Mouse (Mus musculus): ENCODE data around the gene Ldlrap1. TPM values are rescaled to one million over a fixed set of nuclear protein-coding genes. Genes with fewer than 3 reads are reported as not detected.

Gene Ldlrap1
- total and polyA plus RNA-seq, 3 experiments, result 1.4 to 3.7 (median 2.2) TPM

DNA sequence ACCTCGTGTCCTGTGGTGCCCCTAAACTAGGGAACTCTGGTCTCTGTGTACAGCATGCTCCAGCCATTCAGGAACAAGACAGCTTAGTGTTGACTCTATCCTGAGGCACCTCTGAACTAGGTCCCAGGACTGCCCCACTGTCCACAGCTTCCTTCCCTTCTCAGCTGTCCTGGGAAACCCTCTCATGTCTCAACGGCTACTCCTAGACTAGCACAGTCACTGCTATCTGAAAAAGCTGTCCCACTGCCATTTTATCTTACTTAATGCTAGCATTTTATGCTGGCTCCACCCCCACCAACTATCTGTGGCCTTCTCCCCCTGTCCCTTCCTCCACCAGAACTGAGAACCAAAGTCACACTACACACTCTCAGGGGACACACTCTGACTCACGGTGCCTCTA, 3.5 kb downstream of the Ldlrap1 start:
- no peak for TF ChIP-seq NRF1 (IDR thresholded peaks at IDR 0.05; ENCODE audit: low read depth, low read length)
- no peak for TF ChIP-seq JUND (conservative IDR thresholded peaks at IDR 0.05; ENCODE audit: low read depth, low read length)
- no peak for TF ChIP-seq JUN (IDR thresholded peaks at IDR 0.05; ENCODE audit: insufficient read depth, low read depth, low read length)
- TF ChIP-seq MAZ (IDR thresholded peaks at IDR 0.05; ENCODE audit: low read depth, low read length), result no peak
- no peak overlapping the region for H3K4me3 ChIP-seq (replicated peaks in 1 of 3; ENCODE audit: low read depth in 2 of 3, low read length in 2 of 3, poor library complexity in 1 of 3)

DNA sequence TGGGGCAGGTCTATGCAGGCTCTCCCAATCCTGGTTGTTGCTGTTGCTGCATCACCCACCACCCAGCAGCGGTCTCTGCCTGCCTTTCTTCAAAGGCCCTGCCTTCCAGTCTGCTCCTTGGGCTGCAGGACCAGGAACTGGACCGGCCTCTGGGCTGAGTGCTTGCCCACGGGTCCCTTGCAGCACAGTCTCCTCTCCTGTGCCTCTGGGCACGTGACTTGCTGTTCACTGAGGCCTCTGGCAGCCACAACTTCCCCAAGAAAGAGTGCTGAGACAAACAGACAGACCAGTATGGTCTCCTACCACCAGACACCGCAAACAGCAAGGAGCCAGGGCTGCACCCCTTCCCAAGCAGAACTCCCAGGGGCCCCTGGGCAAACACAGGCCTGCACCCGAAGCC, 5.5 kb downstream of the Ldlrap1 start:
- Histone ChIP-seq H3K4me3 (replicated peaks in 1 of 3; ENCODE audit: low read depth in 2 of 3, low read length in 2 of 3, poor library complexity in 1 of 3) (no peak overlapping the region), H3K27me3 (replicated peaks) (peaks cover 16% of the 10 kb centered on the region), H3K9me3 (replicated peaks; ENCODE audit: low read length) (no peaks in the 10 kb centered on the region), H3K36me3 (replicated peaks in 1 of 2; ENCODE audit: control insufficient read depth in 1 of 2, insufficient read depth in 1 of 2, low read length in 1 of 2) (no peaks in the 10 kb centered on the region), H3K4me2 (ENCODE audit: insufficient read depth, low read depth, poor library complexity, severe bottlenecking) (no peak overlapping the region), H3K9ac (ENCODE audit: insufficient read depth, low read depth) (no peak overlapping the region), H3K4me1 (ENCODE audit: control insufficient read depth in 1 of 2, insufficient read depth in 2 of 2) (peaks cover 8 to 31% of the 10 kb centered on the region in 2 experiments), H3K79me2 (replicated peaks; ENCODE audit: control insufficient read depth, extremely low read depth, insufficient read depth, poor library complexity, severe bottlenecking) (no peaks in the 10 kb centered on the region), H3K27ac (ENCODE audit: insufficient read depth, low read depth) (no peak overlapping the region)
- DNase-seq (ENCODE audit: extremely low read depth), result no peak
- in situ Hi-C loops (cut with MboI; ENCODE audit: low pct_ligation_motif_present, low pct_unique_long_range_greater_than_20kb, low sequenced_read_pairs), result no loop called here
- dilution Hi-C loops (cut with MboI; ENCODE audit: extremely low pct_ligation_motif_present, extremely low pct_unique_long_range_greater_than_20kb, low sequenced_read_pairs), result no loop called here
- TF ChIP-seq PAX5 (IDR thresholded peaks at IDR 0.05; ENCODE audit: low read length), result no peak
- no peak for TF ChIP-seq JUN (IDR thresholded peaks at IDR 0.05; ENCODE audit: insufficient read depth, low read depth, low read length)
- TF ChIP-seq USF1 (IDR thresholded peaks at IDR 0.05; ENCODE audit: low read depth, low read length), result peak; percentile 55
- TF ChIP-seq NRF1 (IDR thresholded peaks at IDR 0.05; ENCODE audit: low read depth, low read length), result no peak
- no peak for TF ChIP-seq KAT2A (IDR thresholded peaks at IDR 0.05; ENCODE audit: insufficient replicate concordance, low read length)
- no peak for TF ChIP-seq JUND (conservative IDR thresholded peaks at IDR 0.05; ENCODE audit: low read depth, low read length)
- TF ChIP-seq GABPA (IDR thresholded peaks at IDR 0.05; ENCODE audit: insufficient replicate concordance, low read depth, low read length), result no peak
- TF ChIP-seq BHLHE40 (IDR thresholded peaks at IDR 0.05; ENCODE audit: low read depth, low read length), result peak; percentile 74
- TF ChIP-seq CHD2 (IDR thresholded peaks at IDR 0.05; ENCODE audit: low read length), result no peak
- no peak for TF ChIP-seq UBTF (IDR thresholded peaks at IDR 0.05; ENCODE audit: low read depth, low read length)
- TF ChIP-seq ZKSCAN1 (IDR thresholded peaks at IDR 0.05; ENCODE audit: borderline replicate concordance, low read depth, low read length), result no peak
- no peak for TF ChIP-seq ZMIZ1 (IDR thresholded peaks at IDR 0.05; ENCODE audit: low read depth, low read length)
- no peak for TF ChIP-seq CTCF (conservative IDR thresholded peaks at IDR 0.05 in 1 of 2, IDR thresholded peaks at IDR 0.05 in 1 of 2; ENCODE audit: low read depth in 2 of 2, low read length in 2 of 2)
- no peak for TF ChIP-seq POLR2A (IDR thresholded peaks at IDR 0.05; ENCODE audit: low read depth, low read length)
- TF ChIP-seq TCF12 (IDR thresholded peaks at IDR 0.05; ENCODE audit: low read depth, low read length), result no peak
- no peak for TF ChIP-seq NELFE (IDR thresholded peaks at IDR 0.05; ENCODE audit: low read depth, low read length)
- no peak for TF ChIP-seq MAFK (IDR thresholded peaks at IDR 0.05; ENCODE audit: insufficient replicate concordance, low read length)

More for the DNA sequence above, 3.5 kb downstream of the Ldlrap1 start:
- Histone ChIP-seq H3K27me3 (replicated peaks) (peaks cover 31% of the 10 kb centered on the region), H3K9me3 (replicated peaks; ENCODE audit: low read length) (no peaks in the 10 kb centered on the region), H3K27ac (ENCODE audit: insufficient read depth, low read depth) (no peak overlapping the region), H3K36me3 (replicated peaks in 1 of 2; ENCODE audit: control insufficient read depth in 1 of 2, insufficient read depth in 1 of 2, low read length in 1 of 2) (no peaks in the 10 kb centered on the region), H3K79me2 (replicated peaks; ENCODE audit: control insufficient read depth, extremely low read depth, insufficient read depth, poor library complexity, severe bottlenecking) (no peaks in the 10 kb centered on the region), H3K4me2 (ENCODE audit: insufficient read depth, low read depth, poor library complexity, severe bottlenecking) (no peak overlapping the region), H3K4me1 (ENCODE audit: control insufficient read depth in 1 of 2, insufficient read depth in 2 of 2) (peaks cover 10 to 38% of the 10 kb centered on the region in 2 experiments), H3K9ac (ENCODE audit: insufficient read depth, low read depth) (no peak overlapping the region)
- DNase-seq (ENCODE audit: extremely low read depth), result no peak
- in situ Hi-C loops (cut with MboI; ENCODE audit: low pct_ligation_motif_present, low pct_unique_long_range_greater_than_20kb, low sequenced_read_pairs) (no loop called here), dilution Hi-C loops (cut with MboI; ENCODE audit: extremely low pct_ligation_motif_present, extremely low pct_unique_long_range_greater_than_20kb, low sequenced_read_pairs) (no loop called here)

Data from CH12.LX (cell line).